Mouse (Mus musculus) splenic B cell, adult 2 months (primary cell): ENCODE measurements around the gene Sacm1l.

Experiments
- DNase-seq: peaks from one replicate; pipeline ENCODE4 v3.0.0-alpha.2; 2011; ENCODE audit warnings: low read depth, low spot score
- H3K27me3 ChIP-seq: 2 replicates; pipeline ENCODE4 v1.6.1; 2012; ENCODE audit warnings: mild to moderate bottlenecking, low read length, moderate library complexity, mixed read lengths; ENCODE audit not compliant: control insufficient read depth, poor library complexity, insufficient read depth, severe bottlenecking
- H3K36me3 ChIP-seq: 2 replicates; pipeline ENCODE4 v1.6.1; 2012; ENCODE audit warnings: mild to moderate bottlenecking, low read length, moderate library complexity, mixed read lengths; ENCODE audit not compliant: control insufficient read depth, poor library complexity, insufficient read depth, severe bottlenecking

Gene Sacm1l

DNA sequence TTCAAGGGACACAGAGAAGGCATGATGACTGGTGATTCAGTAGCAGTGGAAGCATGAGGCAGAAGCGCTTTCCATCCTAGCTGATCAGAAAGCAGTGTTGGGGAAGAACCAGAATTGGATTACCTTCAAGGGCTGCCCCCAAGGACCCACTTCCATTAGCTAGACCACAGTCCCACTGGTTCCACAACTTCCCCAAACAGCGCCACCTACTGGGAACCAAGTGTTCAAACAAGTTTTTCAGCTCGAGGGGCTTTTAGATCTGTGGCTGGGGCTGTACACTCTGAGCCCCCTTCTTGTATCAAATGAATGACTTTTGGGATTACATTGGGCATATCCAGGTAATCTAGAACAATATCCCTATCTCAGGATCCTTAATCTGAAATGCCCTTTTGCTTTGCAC, 5.9 kb upstream of the Sacm1l start:
- Histone ChIP-seq H3K27me3 (no peaks in the 10 kb centered on the region), H3K36me3 (peaks cover 5% of the 10 kb centered on the region; the same call in 1 of the 2 replicates)
- DNase-seq = peak; percentile 78

DNA sequence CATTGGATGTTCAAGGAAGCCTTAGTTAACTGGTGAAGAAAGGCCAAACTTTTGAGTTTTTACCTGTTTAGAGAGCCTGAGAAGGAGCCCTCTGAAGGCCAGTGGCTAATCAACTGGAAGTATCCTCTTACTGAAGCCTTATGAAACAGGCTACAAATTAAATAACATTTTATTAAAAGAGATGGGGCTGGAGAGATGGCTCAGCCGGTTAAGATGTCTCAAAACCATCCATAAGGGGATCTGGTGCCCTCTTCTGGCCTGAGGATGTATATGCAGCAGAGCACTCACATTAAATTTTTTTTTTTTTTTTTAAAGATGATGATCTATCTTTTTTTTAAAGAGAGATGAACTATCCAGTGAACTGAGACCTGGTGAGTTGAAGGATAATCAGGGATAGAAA, 4.5 kb upstream of the Sacm1l start:
- peak; percentile 91 for DNase-seq
- Histone ChIP-seq H3K36me3 (peaks cover 4% of the 10 kb centered on the region; the same call in 1 of the 2 replicates), H3K27me3 (no peaks in the 10 kb centered on the region)

DNA sequence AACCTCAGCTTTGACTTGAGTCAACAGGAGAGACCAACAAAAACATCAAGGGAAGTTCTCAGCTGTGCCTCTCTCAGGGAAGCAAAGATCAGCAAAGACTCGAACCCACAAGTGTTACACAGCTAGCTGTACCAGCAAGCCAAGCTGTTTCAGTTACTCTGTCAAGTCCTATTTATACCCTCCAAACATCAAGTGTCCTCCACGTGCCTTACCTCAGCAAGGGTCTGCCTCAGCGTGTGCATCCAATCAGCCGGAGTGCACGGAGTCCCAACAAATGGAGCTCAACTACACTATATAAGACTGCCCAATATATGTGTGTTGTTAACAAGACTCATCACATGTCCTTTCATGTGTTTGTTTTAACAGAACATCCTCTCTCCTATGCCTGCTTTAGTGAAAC, 3.1 kb upstream of the Sacm1l start:
- Histone ChIP-seq H3K36me3 (no peaks in the 10 kb centered on the region), H3K27me3 (no peaks in the 10 kb centered on the region)
- DNase-seq = no peak

DNA sequence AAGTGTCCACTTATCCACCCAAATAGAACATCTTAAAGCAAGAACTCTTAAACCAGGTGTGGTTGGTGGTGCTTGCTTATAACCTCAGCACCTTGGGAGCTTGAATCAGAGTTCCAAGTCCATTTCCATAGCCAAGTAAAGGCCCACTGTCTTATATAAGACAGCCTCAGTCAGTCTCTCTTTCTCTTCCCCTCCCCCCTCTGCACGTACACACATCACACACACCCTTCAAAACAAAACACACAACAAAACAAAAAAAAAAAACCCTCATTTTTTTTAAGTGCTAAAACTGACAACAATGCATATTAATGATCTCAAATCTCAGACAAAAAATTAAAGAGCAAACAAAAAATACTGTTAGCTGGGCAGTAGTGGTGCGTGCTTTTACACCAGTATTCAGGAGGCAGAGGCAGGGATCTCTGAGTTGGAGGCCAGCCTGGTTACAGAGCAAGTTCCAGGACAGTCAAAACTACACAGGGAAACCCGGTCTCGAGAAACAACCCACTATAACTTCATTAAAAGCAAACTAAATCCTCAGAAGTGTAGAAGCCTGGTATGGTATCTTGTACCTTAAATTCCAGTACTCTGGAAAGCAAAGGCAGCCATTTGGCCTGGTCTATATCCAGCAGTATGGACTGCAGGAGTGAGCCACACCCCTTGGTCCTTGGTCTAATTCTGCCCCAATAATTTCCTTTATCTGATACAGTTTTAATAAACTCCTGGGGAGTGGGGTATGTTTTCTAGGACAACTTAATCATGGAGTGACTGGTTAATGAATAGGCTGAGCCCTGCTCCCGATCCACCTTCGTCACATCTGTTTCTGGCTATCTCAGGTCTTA, 1.3 kb upstream of the Sacm1l start:
- Histone ChIP-seq H3K27me3 (no peaks in the 10 kb centered on the region), H3K36me3 (no peaks in the 10 kb centered on the region)
- no peak for DNase-seq

DNA sequence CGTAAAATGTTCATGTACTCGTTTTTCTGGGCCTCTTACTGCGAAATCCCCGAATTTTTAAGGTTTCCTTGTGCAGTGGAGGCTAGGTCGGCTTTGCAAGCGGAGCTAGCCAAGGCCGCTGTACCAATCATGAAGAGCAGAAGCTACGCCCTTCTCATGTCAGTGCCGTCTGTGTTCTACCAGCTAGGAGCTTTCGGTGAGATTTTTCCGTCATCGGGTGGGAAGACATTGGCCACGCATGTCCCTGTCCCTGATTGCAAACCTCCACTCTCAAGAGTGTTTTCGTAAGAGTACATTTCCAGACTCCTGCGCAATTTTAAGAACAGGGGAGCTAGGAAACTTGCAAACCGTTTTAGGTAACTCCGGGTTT, 648 bp upstream of the Sacm1l start:
- no peaks in the 10 kb centered on the region for H3K27me3 ChIP-seq
- DNase-seq = peak; percentile 58
- no peaks in the 10 kb centered on the region for H3K36me3 ChIP-seq

DNA sequence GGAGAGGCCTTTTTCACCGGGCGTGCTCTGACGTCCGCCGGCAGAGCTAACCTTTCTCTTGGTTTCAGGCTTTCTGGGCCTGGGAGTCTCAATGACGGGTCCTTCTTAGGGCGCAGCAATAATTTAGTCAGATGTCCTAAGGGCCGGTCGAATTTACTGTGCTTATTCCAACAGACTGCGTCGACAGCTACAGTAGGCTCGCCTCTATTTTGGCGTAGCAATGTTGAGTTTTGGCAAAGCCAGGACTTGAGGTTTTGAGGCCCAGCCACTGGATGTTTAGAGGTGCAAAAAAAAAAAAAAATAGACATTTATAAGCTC, 558 bp downstream of the Sacm1l start:
- Histone ChIP-seq H3K36me3 (no peaks in the 10 kb centered on the region), H3K27me3 (no peaks in the 10 kb centered on the region)
- no peak for DNase-seq

DNA sequence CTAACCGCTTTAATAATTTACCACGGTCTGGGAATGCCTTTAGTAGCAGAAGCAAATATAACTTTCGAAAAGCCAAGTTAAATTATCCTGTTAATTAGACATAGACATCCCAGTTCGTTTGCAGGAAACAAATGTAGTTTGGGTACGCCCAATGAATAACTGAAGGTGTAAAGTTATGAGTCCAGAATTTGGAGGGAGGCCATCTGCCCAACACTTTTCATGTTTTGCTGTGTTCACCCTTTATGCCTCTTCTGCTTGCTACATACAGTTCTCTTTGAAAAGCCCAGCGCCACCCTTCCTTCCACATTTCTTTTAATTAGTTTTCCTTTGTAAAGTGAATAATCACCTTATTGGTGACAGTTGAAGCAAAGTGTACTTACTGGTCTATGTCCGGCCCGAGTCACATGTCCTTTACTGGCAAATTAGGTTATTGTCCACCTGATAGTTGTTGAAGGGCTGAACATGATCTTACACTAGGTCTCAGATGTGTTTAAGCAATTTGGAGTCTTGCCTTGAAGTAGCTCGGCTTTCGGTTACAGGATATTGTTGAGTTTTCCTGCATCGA, 1.1 kb downstream of the Sacm1l start:
- no peaks in the 10 kb centered on the region for H3K27me3 ChIP-seq
- H3K36me3 ChIP-seq = no peaks in the 10 kb centered on the region
- DNase-seq = no peak

DNA sequence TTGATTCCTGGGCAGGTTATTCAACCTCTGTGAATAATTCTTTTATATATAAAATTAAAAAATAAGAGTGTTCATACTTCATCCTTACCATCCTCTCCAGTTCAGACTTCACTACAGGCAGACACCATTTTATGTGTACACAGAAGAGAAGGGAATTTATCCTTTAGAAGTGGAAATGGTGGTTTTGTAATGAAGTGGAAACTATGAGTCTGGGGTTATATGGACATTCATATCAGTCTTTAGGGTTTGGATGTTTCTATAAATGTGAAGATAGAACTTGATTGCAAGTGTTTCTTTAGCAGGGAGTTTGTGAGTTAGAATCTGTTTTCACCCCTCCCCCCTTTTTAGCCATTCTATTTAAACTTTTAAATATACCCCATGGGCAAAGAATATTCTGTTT, 1.7 kb downstream of the Sacm1l start:
- H3K36me3 ChIP-seq = no peaks in the 10 kb centered on the region
- no peak for DNase-seq
- H3K27me3 ChIP-seq = no peaks in the 10 kb centered on the region

DNA sequence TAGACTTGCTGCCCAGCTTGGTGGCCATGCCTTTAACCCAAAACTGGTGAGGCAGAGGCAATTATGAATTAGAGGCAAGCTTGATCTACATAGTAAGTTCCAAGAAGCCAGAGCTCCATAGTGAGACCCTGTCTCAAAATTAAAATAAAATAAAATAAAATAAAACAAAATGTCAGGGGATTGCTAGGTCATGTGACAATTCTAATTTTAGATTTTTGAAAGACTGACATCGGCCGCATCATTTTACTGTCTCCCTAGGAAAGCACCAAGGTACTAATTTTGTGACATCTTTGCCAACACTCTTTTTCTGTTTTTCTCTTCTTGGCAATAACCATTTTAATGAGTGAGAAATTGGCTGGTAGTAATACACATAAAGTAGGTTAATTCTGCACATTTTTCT, 7.1 kb downstream of the Sacm1l start:
- no peak for DNase-seq
- H3K36me3 ChIP-seq = no peaks in the 10 kb centered on the region
- no peaks in the 10 kb centered on the region; the same call in 1 of the 2 replicates for H3K27me3 ChIP-seq

DNA sequence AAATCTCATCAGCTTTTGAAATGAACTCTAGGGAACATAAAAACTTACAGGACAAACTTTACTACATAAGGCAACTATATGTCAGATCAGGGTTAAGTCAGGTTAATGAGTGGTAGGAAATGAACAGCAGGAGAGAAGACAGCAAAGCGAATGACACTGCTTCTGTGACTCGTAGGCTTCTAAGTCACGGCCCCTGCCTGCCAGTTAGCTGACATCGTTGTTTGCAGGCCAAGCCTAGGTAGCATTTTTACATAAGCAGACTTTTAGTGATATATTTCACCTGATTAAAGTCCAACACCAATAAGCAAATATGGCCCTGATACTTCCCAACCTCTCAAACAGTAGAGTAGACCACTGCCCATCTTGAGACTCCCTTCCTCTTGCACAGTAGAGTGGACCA, 8.6 kb downstream of the Sacm1l start:
- no peaks in the 10 kb centered on the region for H3K36me3 ChIP-seq
- DNase-seq = no peak

DNA sequence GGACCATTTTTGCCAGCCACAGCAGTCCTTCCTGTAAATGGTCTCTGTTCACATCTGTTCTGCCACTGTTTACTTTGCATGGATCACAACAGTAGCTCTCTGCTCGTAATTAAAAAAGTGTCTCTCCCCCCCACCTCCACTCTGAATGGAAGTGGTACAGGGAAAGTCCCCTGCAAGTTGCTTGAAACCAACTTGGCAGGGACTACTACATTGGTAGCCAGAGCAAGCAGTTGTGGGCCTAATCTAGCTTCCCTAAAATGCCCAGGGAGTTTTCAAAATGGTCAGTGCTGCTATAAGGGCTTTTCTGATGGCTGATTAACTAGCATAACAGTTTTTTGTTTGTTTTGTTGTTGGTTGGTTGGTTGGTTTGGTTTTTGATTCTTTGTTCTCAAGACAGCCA, 9.5 kb downstream of the Sacm1l start:
- no peaks in the 10 kb centered on the region; the same call in 1 of the 2 replicates for H3K27me3 ChIP-seq
- H3K36me3 ChIP-seq = no peaks in the 10 kb centered on the region
- DNase-seq = peak; percentile 9

More for the DNA sequence above, 8.6 kb downstream of the Sacm1l start:
- no peaks in the 10 kb centered on the region; the same call in 1 of the 2 replicates for H3K27me3 ChIP-seq

DNA sequence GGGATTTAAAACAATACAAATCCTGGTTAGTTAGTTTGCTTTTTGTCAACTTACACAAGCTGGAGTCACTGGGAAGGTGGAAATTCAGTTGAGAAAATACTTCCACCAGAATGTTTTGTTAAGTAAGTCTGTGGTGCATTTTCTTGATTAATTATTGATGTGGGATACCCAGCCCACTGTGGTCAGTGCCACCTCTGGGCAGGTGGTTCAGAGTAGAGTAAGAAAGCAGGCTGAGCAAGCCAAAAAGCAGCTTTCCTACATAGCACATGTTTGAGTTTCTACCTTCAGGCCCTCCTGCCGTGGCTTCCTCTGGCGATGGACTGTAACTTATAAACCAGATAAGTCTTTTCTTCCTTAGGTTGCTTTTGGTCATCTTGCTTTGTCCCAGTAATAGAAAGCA, 10.3 kb downstream of the Sacm1l start:
- Histone ChIP-seq H3K27me3 (no peaks in the 10 kb centered on the region; the same call in 1 of the 2 replicates), H3K36me3 (no peaks in the 10 kb centered on the region)
- DNase-seq = no peak

DNA sequence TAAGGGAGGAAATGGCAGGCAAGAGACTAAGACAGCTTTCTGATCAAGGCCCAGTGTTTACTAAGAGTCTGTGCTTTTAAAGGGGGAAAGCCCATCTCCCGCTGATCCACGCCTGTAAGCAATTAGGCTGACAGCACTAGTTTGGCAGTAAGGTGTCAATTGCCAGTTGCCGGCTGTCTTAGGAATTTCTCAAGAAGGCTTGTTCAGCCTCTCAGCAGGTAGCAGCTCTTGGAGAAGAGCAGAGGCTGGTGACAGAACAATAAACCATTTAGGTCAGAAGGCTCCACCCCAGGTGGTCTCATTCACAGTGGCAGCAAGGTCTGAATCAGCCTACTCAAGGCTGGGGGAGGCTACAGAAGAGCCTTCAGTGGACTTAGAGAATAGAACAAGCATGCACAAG, 25.0 kb downstream of the Sacm1l start:
- no peak for DNase-seq
- H3K27me3 ChIP-seq = no peaks in the 10 kb centered on the region
- peaks cover 14% of the 10 kb centered on the region; the same call in 1 of the 2 replicates for H3K36me3 ChIP-seq

DNA sequence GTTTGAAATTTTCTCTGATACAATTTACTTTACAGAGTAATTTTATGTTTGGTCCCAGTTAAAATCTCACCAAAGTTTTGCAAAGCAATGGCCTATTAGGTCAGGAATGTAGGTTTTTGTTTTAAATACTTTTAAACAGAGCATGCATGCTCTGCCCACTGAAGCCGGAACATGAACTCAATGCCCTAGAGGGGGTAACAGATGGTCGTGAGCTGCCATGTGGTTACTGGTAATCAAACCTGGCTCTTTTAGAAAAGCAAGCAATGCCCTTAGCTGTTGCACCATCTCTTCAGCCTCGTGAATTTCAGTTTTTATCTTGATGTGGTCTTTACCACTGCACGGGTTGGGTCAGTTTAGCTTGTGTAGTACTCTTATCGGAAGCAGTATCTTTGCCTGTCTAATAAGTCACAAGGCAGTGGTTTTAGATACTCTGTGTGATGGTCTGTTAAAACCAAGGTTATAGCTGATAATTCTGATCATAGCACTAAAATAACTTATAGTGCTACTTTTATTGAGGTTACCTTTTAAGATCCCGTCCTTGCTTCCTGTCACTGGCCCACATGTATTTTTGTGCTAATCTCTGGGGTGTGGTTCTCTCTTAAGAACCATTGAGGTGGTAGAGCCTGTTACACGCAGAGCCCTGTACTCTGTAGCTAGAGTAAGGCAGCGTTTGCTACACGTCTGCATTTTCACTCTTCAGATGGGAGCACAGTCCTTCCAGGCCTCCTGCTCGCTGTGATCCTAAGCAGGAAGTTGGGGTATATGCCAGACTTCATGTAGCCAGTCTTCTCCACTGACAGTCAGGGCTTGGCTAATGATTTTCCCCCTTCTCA, 48.0 kb downstream of the Sacm1l start:
- DNase-seq = no peak
- H3K27me3 ChIP-seq = 0 out of 2 replicates have a peak, but pooled peaks cover 1% of the 10 kb centered on the region
- H3K36me3 ChIP-seq = peaks cover 6% of the 10 kb centered on the region
